Mouse (Mus musculus) ovary, adult 2 months (tissue): ENCODE measurements around the gene Bhlhe23. TPM values are rescaled to one million over a fixed set of nuclear protein-coding genes. Genes with fewer than 3 reads are reported as not detected.

ENCODE experiments used
- polyA plus RNA-seq: library from polyadenylated mRNA; depleted of rRNA; stranded (reverse); fragments of >200 nt; gene quantifications from 2 replicates; pipeline ENCODE4 v1.2.3, GENCODE M21; 2012; rRNA removed

Bhlhe23 gene
- not detected in 2 replicates for polyA plus RNA-seq

DNA sequence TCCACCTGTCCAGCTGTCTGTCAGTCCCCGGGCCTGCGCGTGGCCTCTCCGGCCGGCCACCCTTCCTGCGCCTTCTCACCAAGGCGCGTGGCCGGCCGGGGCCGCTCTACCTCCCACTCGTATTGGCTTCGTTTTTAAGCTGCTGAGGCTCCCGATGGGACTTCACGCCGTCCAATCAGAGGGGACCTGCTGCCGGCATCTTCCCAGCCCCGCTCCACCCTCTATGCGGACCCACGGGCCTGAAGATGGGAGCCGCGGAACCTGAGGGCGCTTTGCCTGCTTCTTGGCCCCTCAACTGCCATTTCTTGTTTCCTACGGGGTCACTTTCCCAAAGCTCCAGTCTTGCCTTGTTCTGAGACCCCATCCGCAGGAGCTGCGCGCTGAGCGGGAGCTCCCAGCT is at the start of gene Bhlhe23:
Bhlhe23 (minus strand) TSS at position 108 of the 400 bp plus-strand sequence.

DNA sequence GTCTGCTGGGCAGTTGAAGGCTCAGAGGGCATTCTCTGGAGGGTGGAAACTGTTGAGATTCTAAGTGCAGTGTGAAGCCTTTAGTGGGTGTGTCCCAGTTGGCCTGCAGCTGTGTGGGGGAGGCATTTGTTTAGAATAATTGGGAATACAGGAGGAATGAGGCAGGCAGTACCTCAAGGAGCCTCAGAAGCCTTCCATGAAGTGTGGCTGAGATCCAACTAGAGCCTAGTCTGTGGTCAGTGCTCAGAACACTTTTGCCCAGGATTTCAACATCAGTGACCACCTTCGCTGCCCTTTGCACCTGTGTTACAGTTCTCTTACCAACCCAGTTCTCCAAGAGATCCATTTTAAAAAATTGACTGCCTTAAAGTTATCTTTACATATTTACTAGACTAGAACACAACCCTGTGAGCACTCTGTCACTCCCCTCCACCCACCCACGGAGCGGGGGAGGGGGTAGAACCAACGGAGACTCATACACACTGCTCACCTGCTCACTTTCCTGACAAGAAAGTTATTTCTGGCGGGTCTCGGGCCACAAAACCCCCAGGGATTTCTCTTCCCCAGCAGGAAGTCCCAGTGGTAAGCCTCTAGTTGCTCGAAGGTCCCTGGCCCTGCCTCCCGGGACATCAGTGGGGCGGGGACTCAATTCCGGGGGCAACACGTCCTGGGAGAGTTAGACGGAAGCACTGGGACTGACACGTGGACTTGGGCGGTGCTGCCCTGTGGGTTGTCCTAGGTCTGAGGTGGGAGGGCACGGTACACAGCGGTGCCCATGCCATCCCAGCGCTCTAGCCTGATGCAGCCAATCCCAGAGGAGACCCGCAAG is 51.9 kb downstream of the Bhlhe23 start, which contains the start of gene Slc17a9:
Slc17a9 (plus strand) TSS at position 679 of the 829 bp plus-strand sequence.

Other genes starting within 250 kb of the Bhlhe23 start
- 35.3 and 37.1 TPM in 2 replicates for gene Mrgbp, start 195.6 kb downstream of the Bhlhe23 start, polyA plus RNA-seq
- gene Ogfr, start 187.7 kb downstream of the Bhlhe23 start, polyA plus RNA-seq, result 62.8 and 70.1 TPM in 2 replicates
- gene Col9a3, start 179.1 kb downstream of the Bhlhe23 start, polyA plus RNA-seq, result 2.4 and 3.8 TPM in 2 replicates
- 0.25 and 0.61 TPM in 2 replicates for gene Tcfl5, start 134.2 kb downstream of the Bhlhe23 start, polyA plus RNA-seq
- gene Dido1, start 66.9 kb downstream of the Bhlhe23 start, polyA plus RNA-seq, result 10.5 and 11.6 TPM in 2 replicates
- 19.9 and 28.2 TPM in 2 replicates for gene Gid8, start 66.8 kb downstream of the Bhlhe23 start, polyA plus RNA-seq
- 10.0 and 10.6 TPM in 2 replicates for gene Slc17a9, start 51.6 kb downstream of the Bhlhe23 start, polyA plus RNA-seq
- 24.1 and 40.5 TPM in 2 replicates for gene Ythdf1, start 144.0 kb upstream of the Bhlhe23 start, polyA plus RNA-seq
- not detected in 2 replicates for gene Birc7, start 152.1 kb upstream of the Bhlhe23 start, polyA plus RNA-seq
- 22.7 and 25.8 TPM in 2 replicates for gene Nkain4, start 177.8 kb upstream of the Bhlhe23 start, polyA plus RNA-seq
- 84.7 and 89.5 TPM in 2 replicates for gene Arfgap1, start 190.3 kb upstream of the Bhlhe23 start, polyA plus RNA-seq
- gene Col20a1, start 209.6 kb upstream of the Bhlhe23 start, polyA plus RNA-seq, result 6.5 and 8.9 TPM in 2 replicates